Mouse (Mus musculus) forebrain, postnatal 0 days (tissue): Measurements from ENCODE around the gene Nop58. TPM values are rescaled to one million over a fixed set of nuclear protein-coding genes. Genes with fewer than 3 reads are reported as not detected.
"Not testable (repeated sequence)": the region's sequence is repeated elsewhere in the genome, so short reads cannot be mapped to it uniquely, and the experiment has no call there.

Experiments used
- ATAC-seq: fragments of 200-750 bp; cut with Nextera tagmentation; 2 replicates; pipeline ENCODE4 v1.8.0; 2017; ENCODE audit warnings: mild to moderate bottlenecking, moderate library complexity
- DNase-seq: peaks from one replicate; pipeline ENCODE4 v3.0.0-alpha.2; 2015
- H3K27ac ChIP-seq: fragments of 300-500 bp; sonication (generic); 2 replicates; pipeline ENCODE4 v1.5.1; 2014; ENCODE audit warnings: low read depth, mild to moderate bottlenecking, antibody characterized with exemption, low read length, moderate library complexity, mixed read lengths
- H3K27me3 ChIP-seq: fragments of 300-500 bp; sonication (generic); 2 replicates; pipeline ENCODE4 v1.6.1; 2014; ENCODE audit warnings: mild to moderate bottlenecking, low read length, mixed read lengths; ENCODE audit not compliant: insufficient read depth
- H3K36me3 ChIP-seq: fragments of 300-500 bp; sonication (generic); 2 replicates; pipeline ENCODE4 v1.6.1; 2014; ENCODE audit warnings: mild to moderate bottlenecking, moderate library complexity; ENCODE audit not compliant: insufficient read depth
- H3K4me1 ChIP-seq: fragments of 300-500 bp; sonication (generic); 2 replicates; pipeline ENCODE4 v1.6.1; 2014; ENCODE audit warnings: antibody characterized with exemption; ENCODE audit not compliant: insufficient read depth
- H3K4me2 ChIP-seq: fragments of 300-500 bp; sonication (generic); 2 replicates; pipeline ENCODE4 v1.6.1; 2014; ENCODE audit warnings: low read depth, mild to moderate bottlenecking, moderate library complexity
- H3K4me3 ChIP-seq: fragments of 300-500 bp; sonication (generic); 2 replicates; pipeline ENCODE4 v1.5.1; 2014; ENCODE audit warnings: low read depth, low read length, mixed read lengths
- H3K9ac ChIP-seq: fragments of 300-500 bp; sonication (generic); 2 replicates; pipeline ENCODE4 v1.6.1; 2014; ENCODE audit warnings: mild to moderate bottlenecking
- H3K9me3 ChIP-seq: fragments of 300-500 bp; sonication (generic); 2 replicates; pipeline ENCODE4 v1.6.1; 2016; ENCODE audit warnings: low read length
- CTCF ChIP-seq: sonication (generic); IDR thresholded peaks from 2 replicates; pipeline ENCODE4 v1.5.1; 2016; ENCODE audit warnings: antibody characterized with exemption, control low read depth, low read depth
- WGBS: fragments of 180-500 bp; shearing (Covaris S2); extraction: QIAGEN DNeasy Blood & Tissue Kit; methylation state at CpG from one replicate; pipeline ENCODE4 v1.1.7; 2014; 5-methylcytosine and 5-hydroxymethylcytosine counted together
- polyA plus RNA-seq: library from polyadenylated mRNA; unstranded; fragments of >200 nt; fragmentation: Nextera tagmentation; extraction: Ambion mirVana; gene quantifications from 2 replicates; pipeline ENCODE4 v1.2.1, GENCODE M21; 2015
- total RNA-seq: library from RNA; depleted of rRNA; stranded (reverse); fragments of >200 nt; gene quantifications from 2 replicates; pipeline ENCODE4 v1.2.3, GENCODE M21; 2014; rRNA removed

Nop58 gene
- 79.6 and 91.1 TPM in 2 replicates for total RNA-seq
- 106 and 143 TPM in 2 replicates for polyA plus RNA-seq

- ATAC-seq (peak; percentile 100), DNase-seq (peak; percentile 97)
- WGBS: under 1% methylated on average over 49 of the region's 49 CpGs
- Histone ChIP-seq H3K4me3 (peak within 1 kb of the TSS; percentile 65), H3K27me3 (no peaks in the 10 kb centered on the region), H3K9ac (peak within 1 kb of the TSS; percentile 70), H3K9me3 (no peaks in the 10 kb centered on the region), H3K4me2 (peak within 1 kb of the TSS; percentile 87), H3K36me3 (no peaks in the 10 kb centered on the region), H3K27ac (peak within 1 kb of the TSS; percentile 90), H3K4me1 (peaks cover 15% of the 10 kb centered on the region)
- peak; percentile 24; the same call in 1 of the 2 replicates for TF ChIP-seq CTCF
Observed at GRCm38 (mm10) chr1:59684819-59685755, at the start of gene Nop58. Gene Nop58 (plus strand): TSS chr1:59684971.

- Histone ChIP-seq H3K4me1 (no peaks in the 10 kb centered on the region), H3K27ac (no peak overlapping the region), H3K4me3 (no peak overlapping the region), H3K9ac (no peak overlapping the region), H3K27me3 (no peaks in the 10 kb centered on the region), H3K36me3 (no peaks in the 10 kb centered on the region), H3K9me3 (no peaks in the 10 kb centered on the region), H3K4me2 (no peak overlapping the region)
- ATAC-seq (no peak), DNase-seq (no peak)
- WGBS: 70% methylated on average over 1 of the region's 1 CpGs
- no peak for TF ChIP-seq CTCF
Observed at GRCm38 (mm10) chr1:59636349-59636748, 48.4 kb upstream of the Nop58 start.

GRCm38 (mm10) chr1:59638371-59638770, 46.4 kb upstream of the Nop58 start:
- ATAC-seq: no peak
- WGBS: 84% methylated on average over 3 of the region's 3 CpGs
- no peaks in the 10 kb centered on the region for H3K27me3 ChIP-seq
- H3K4me1 ChIP-seq: no peaks in the 10 kb centered on the region
- H3K27ac ChIP-seq: no peak overlapping the region
- H3K9ac ChIP-seq: no peak overlapping the region
- no peak for DNase-seq
- no peak for TF ChIP-seq CTCF
- H3K4me2 ChIP-seq: no peak overlapping the region
- H3K9me3 ChIP-seq: no peaks in the 10 kb centered on the region
- peaks cover 12% of the 10 kb centered on the region; the same call in 1 of the 2 replicates for H3K36me3 ChIP-seq
- no peak overlapping the region for H3K4me3 ChIP-seq

GRCm38 (mm10) chr1:59642488-59642887, 42.3 kb upstream of the Nop58 start:
- H3K4me1 ChIP-seq: no peaks in the 10 kb centered on the region
- H3K27ac ChIP-seq: no peak overlapping the region
- no peak for TF ChIP-seq CTCF
- DNase-seq: no peak
- no peak overlapping the region for H3K9ac ChIP-seq
- no peak for ATAC-seq
- H3K27me3 ChIP-seq: no peaks in the 10 kb centered on the region
- 95% methylated on average over 1 of the region's 1 CpGs for WGBS
- no peak overlapping the region for H3K4me2 ChIP-seq
- peaks cover 22% of the 10 kb centered on the region for H3K36me3 ChIP-seq
- H3K9me3 ChIP-seq: no peaks in the 10 kb centered on the region
- no peak overlapping the region for H3K4me3 ChIP-seq

GRCm38 (mm10) chr1:59646502-59646901, 38.3 kb upstream of the Nop58 start:
- H3K4me1 ChIP-seq, ATAC-seq, DNase-seq, H3K27me3 ChIP-seq, H3K9me3 ChIP-seq, H3K27ac ChIP-seq, H3K4me2 ChIP-seq, H3K9ac ChIP-seq, H3K4me3 ChIP-seq: not testable (repeated sequence)
- peaks cover 34% of the 10 kb centered on the region for H3K36me3 ChIP-seq
- WGBS: 96% methylated on average over 2 of the region's 2 CpGs

GRCm38 (mm10) chr1:59651201-59651819, 33.5 kb upstream of the Nop58 start:
- no peak for TF ChIP-seq CTCF
- Histone ChIP-seq H3K27me3 (no peaks in the 10 kb centered on the region), H3K9me3 (no peaks in the 10 kb centered on the region), H3K4me1 (no peaks in the 10 kb centered on the region), H3K4me3 (no peak overlapping the region), H3K9ac (no peak overlapping the region), H3K27ac (no peak overlapping the region), H3K4me2 (no peak overlapping the region), H3K36me3 (peaks cover 21% of the 10 kb centered on the region)
- 94% methylated on average over 3 of the region's 3 CpGs for WGBS
- DNase-seq (no peak), ATAC-seq (no peak)
